Mouse (Mus musculus) liver, embryonic 11.5 days (tissue): ENCODE measurements around the gene Chrm2. TPM values are rescaled to one million over a fixed set of nuclear protein-coding genes. Genes with fewer than 3 reads are reported as not detected.

Source experiments
- ATAC-seq: fragments of 200-750 bp; cut with Nextera tagmentation; replicated peaks from 2 replicates; pipeline ENCODE4 v1.8.0; 2017; ENCODE audit warnings: moderate number of reproducible peaks, mild to moderate bottlenecking, moderate TSS enrichment, moderate library complexity; ENCODE audit not compliant: low FRiP score
- DNase-seq: peaks from one replicate; pipeline ENCODE4 v3.0.0-alpha.2; 2017; ENCODE audit warnings: low spot score
- H3K27ac ChIP-seq: fragments of 300-500 bp; sonication (generic); 2 replicates; pipeline ENCODE4 v1.5.1; 2014; ENCODE audit warnings: mild to moderate bottlenecking, low read depth, low read length, control low read depth
- H3K27me3 ChIP-seq: fragments of 300-500 bp; sonication (generic); replicated peaks from 2 replicates; pipeline ENCODE4 v1.6.1; 2014; ENCODE audit warnings: low read length, mixed read lengths; ENCODE audit not compliant: control insufficient read depth, insufficient read depth
- H3K36me3 ChIP-seq: fragments of 300-500 bp; sonication (generic); 2 replicates; pipeline ENCODE4 v1.6.1; 2014; ENCODE audit warnings: mild to moderate bottlenecking, low read length, moderate library complexity, mixed read lengths; ENCODE audit not compliant: control insufficient read depth, insufficient read depth
- H3K4me1 ChIP-seq: fragments of 300-500 bp; sonication (generic); replicated peaks from 2 replicates; pipeline ENCODE4 v1.6.1; 2014; ENCODE audit warnings: low read length, mixed read lengths; ENCODE audit not compliant: control insufficient read depth, insufficient read depth
- H3K4me2 ChIP-seq: fragments of 300-500 bp; sonication (generic); 2 replicates; pipeline ENCODE4 v1.6.1; 2014; ENCODE audit warnings: mild to moderate bottlenecking, control low read depth, moderate library complexity
- H3K4me3 ChIP-seq: fragments of 300-500 bp; sonication (generic); 2 replicates; pipeline ENCODE4 v1.5.1; 2014; ENCODE audit warnings: low read depth, low read length, control low read depth
- H3K9ac ChIP-seq: fragments of 300-500 bp; sonication (generic); 2 replicates; pipeline ENCODE4 v1.6.1; 2014; ENCODE audit warnings: low read depth, low read length, control low read depth
- H3K9me3 ChIP-seq: fragments of 300-500 bp; sonication (generic); 2 replicates; pipeline ENCODE4 v1.6.1; 2016; ENCODE audit warnings: low read length, inconsistent platforms, mixed read lengths; ENCODE audit not compliant: control insufficient read depth
- WGBS: fragments of 180-500 bp; shearing (Covaris S2); extraction: QIAGEN DNeasy Blood & Tissue Kit; methylation state at CpG from one replicate; pipeline ENCODE4 v1.1.7; 2014; 5-methylcytosine and 5-hydroxymethylcytosine counted together
- polyA plus RNA-seq: library from polyadenylated mRNA; unstranded; fragments of >200 nt; fragmentation: Nextera tagmentation; extraction: Ambion mirVana; gene quantifications from 2 replicates; pipeline ENCODE4 v1.2.1, GENCODE M21; 2014

Chrm2 gene
- polyA plus RNA-seq, 1 experiment from 2014 or later, result 2.3 TPM

GRCm38 (mm10) chr6:36484132-36484665 lies 96.3 kb downstream of the Chrm2 start:
- Histone ChIP-seq H3K36me3 (no peaks in the 10 kb centered on the region), H3K4me1 (no peaks in the 10 kb centered on the region), H3K4me2 (no peak overlapping the region), H3K9me3 (no peaks in the 10 kb centered on the region), H3K9ac (no peak overlapping the region), H3K27me3 (no peaks in the 10 kb centered on the region), H3K4me3 (no peak overlapping the region), H3K27ac (no peak overlapping the region)
- no peak for ATAC-seq
- no peak for DNase-seq
- WGBS, result 71% methylated on average over 4 of the region's 4 CpGs

DNA sequence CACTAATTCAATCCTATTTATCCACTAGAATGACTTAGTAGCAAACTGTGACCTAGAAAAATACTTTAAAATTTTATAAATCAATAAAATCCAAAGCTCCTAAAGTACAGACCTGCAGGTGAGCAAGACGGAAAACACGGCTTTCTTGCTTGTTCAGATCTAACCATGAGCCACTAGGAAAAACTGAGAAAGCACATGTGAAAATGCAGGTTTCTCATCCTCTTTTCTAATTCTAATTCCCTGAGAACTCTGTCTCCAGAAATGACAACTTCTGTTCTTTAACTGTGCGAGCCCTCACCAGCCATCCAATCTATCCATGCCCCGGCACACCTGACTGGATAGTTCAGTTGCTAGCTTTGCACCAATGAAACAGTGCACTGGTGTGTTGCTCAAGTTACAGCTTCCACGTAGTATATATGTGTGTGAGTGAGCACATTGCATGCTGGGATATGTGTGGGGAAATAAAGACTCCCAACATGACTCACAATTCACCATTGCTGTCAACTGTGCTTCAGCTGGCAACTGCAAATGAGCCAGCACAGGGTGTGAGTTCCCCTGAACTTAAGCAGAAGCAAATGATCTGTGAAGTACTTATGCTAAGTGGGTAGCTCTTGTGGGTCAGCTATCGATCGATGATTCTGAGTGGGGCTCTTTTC lies 119.3 kb downstream of the Chrm2 start:
- Histone ChIP-seq H3K27ac (no peak overlapping the region), H3K4me1 (no peaks in the 10 kb centered on the region), H3K4me2 (no peak overlapping the region), H3K9ac (no peak overlapping the region), H3K4me3 (no peak overlapping the region), H3K27me3 (no peaks in the 10 kb centered on the region), H3K36me3 (no peaks in the 10 kb centered on the region), H3K9me3 (no peaks in the 10 kb centered on the region)
- DNase-seq, result no peak
- WGBS, result 79% methylated on average over 7 of the region's 7 CpGs
- no peak for ATAC-seq

GRCm38 (mm10) chr6:36507946-36508345 lies 120.1 kb downstream of the Chrm2 start:
- DNase-seq (no peak), ATAC-seq (no peak)
- Histone ChIP-seq H3K4me2 (no peak overlapping the region), H3K4me3 (no peak overlapping the region), H3K27ac (no peak overlapping the region), H3K27me3 (no peaks in the 10 kb centered on the region), H3K9ac (no peak overlapping the region), H3K9me3 (no peaks in the 10 kb centered on the region), H3K36me3 (no peaks in the 10 kb centered on the region), H3K4me1 (no peaks in the 10 kb centered on the region)
- 50% methylated on average over 7 of the region's 7 CpGs for WGBS

GRCm38 (mm10) chr6:36508469-36508868 lies 120.6 kb downstream of the Chrm2 start:
- H3K4me2 ChIP-seq, result no peak overlapping the region

GRCm38 (mm10) chr6:36516508-36516907 lies 128.6 kb downstream of the Chrm2 start:
- H3K4me2 ChIP-seq, result no peak overlapping the region
- no peak for ATAC-seq
- no peaks in the 10 kb centered on the region for H3K9me3 ChIP-seq
- no peak overlapping the region for H3K9ac ChIP-seq
- 79% methylated on average over 4 of the region's 4 CpGs for WGBS
- DNase-seq, result no peak
- H3K4me1 ChIP-seq, result no peaks in the 10 kb centered on the region
- H3K36me3 ChIP-seq, result no peaks in the 10 kb centered on the region
- H3K27ac ChIP-seq, result no peak overlapping the region
- no peak overlapping the region for H3K4me3 ChIP-seq
- no peaks in the 10 kb centered on the region for H3K27me3 ChIP-seq

More at GRCm38 (mm10) chr6:36508469-36508868, 120.6 kb downstream of the Chrm2 start:
- ATAC-seq, result no peak
- H3K27me3 ChIP-seq, result no peaks in the 10 kb centered on the region
- H3K9ac ChIP-seq, result no peak overlapping the region
- H3K9me3 ChIP-seq, result no peaks in the 10 kb centered on the region
- no peak overlapping the region for H3K27ac ChIP-seq
- no peak overlapping the region for H3K4me3 ChIP-seq
- H3K36me3 ChIP-seq, result no peaks in the 10 kb centered on the region
- DNase-seq, result no peak
- H3K4me1 ChIP-seq, result no peaks in the 10 kb centered on the region
- 54% methylated on average over 2 of the region's 2 CpGs for WGBS

- Histone ChIP-seq H3K9me3 (no peaks in the 10 kb centered on the region), H3K4me2 (no peak overlapping the region), H3K4me1 (no peaks in the 10 kb centered on the region), H3K36me3 (no peaks in the 10 kb centered on the region), H3K9ac (no peak overlapping the region), H3K27me3 (no peaks in the 10 kb centered on the region), H3K4me3 (no peak overlapping the region), H3K27ac (no peak overlapping the region)
- 67% methylated on average over 5 of the region's 5 CpGs for WGBS
- DNase-seq (no peak), ATAC-seq (no peak)
These were observed 129.4 kb downstream of the Chrm2 start for GRCm38 (mm10) chr6:36517242-36517641.

DNA sequence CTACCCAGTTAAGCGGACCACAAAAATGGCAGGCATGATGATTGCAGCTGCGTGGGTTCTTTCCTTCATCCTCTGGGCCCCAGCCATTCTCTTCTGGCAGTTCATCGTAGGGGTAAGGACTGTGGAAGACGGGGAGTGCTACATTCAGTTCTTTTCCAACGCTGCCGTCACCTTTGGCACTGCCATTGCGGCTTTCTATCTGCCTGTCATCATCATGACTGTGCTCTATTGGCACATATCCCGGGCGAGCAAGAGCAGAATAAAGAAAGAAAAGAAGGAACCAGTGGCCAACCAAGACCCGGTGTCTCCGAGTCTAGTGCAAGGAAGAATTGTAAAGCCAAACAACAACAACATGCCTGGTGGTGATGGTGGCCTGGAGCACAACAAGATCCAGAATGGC lies 135.7 kb downstream of the Chrm2 start:
- no peak for DNase-seq
- WGBS, result 91% methylated on average over 11 of the region's 11 CpGs

DNA sequence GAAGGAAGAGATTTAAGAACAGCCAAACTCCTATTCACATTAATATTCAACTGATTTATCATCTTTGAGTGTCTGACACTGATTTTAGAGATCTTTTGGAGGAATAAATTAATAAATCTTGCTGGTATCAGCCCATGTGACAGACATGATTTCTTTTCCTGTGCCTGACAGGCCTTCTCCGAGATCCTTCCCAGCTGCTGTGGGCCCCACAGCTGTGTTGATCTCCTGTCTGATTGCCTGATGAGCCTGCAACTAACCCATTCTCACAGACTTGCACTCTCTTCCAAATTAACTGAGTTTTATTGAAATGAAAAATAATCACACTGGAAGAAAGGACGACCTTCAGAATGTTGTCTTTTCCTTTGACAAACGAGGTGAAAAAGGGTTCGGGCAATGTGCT lies 140.6 kb downstream of the Chrm2 start:
- no peaks in the 10 kb centered on the region for H3K27me3 ChIP-seq
- 62% methylated on average over 4 of the region's 4 CpGs for WGBS

More for the DNA sequence above, 135.7 kb downstream of the Chrm2 start:
- no peaks in the 10 kb centered on the region for H3K4me1 ChIP-seq
- no peaks in the 10 kb centered on the region for H3K36me3 ChIP-seq
- no peak overlapping the region for H3K9ac ChIP-seq
- no peak overlapping the region for H3K4me3 ChIP-seq
- no peak overlapping the region for H3K27ac ChIP-seq
- H3K4me2 ChIP-seq, result no peak overlapping the region
- H3K27me3 ChIP-seq, result no peaks in the 10 kb centered on the region
- no peak for ATAC-seq
- H3K9me3 ChIP-seq, result no peaks in the 10 kb centered on the region

DNA sequence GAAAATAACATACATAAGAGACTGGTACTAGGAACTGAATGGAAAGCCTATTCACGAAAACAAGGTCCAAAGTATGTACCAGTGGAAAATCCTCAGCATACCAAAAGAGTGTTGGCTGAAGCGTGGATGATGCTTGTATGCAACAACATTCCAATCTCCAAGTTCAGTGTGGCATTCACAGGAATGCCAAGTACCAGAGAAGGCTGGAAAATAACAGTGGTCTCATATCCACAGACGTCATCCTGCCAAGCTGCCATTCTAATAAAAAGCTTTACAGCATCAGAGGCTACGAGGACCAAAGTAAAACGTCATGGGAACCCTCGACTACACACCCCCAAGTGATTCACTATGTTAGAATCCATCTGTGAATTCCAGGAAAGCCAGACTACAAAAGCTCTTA lies 153.4 kb downstream of the Chrm2 start:
- no peak overlapping the region for H3K9ac ChIP-seq
- no peak overlapping the region for H3K27ac ChIP-seq
- 66% methylated on average over 6 of the region's 6 CpGs for WGBS
- no peaks in the 10 kb centered on the region for H3K4me1 ChIP-seq
- H3K9me3 ChIP-seq, result no peaks in the 10 kb centered on the region
- H3K27me3 ChIP-seq, result no peaks in the 10 kb centered on the region
- no peak for DNase-seq
- H3K4me3 ChIP-seq, result no peak overlapping the region
- no peak overlapping the region for H3K4me2 ChIP-seq
- H3K36me3 ChIP-seq, result no peaks in the 10 kb centered on the region
- no peak for ATAC-seq

More for the DNA sequence above, 140.6 kb downstream of the Chrm2 start:
- Histone ChIP-seq H3K27ac (no peak overlapping the region), H3K36me3 (no peaks in the 10 kb centered on the region), H3K4me3 (no peak overlapping the region), H3K4me1 (no peaks in the 10 kb centered on the region), H3K9me3 (no peaks in the 10 kb centered on the region), H3K9ac (no peak overlapping the region), H3K4me2 (no peak overlapping the region)
- DNase-seq (no peak), ATAC-seq (no peak)
